ENCODE assay signal across 17 mouse cellular contexts in the genomic region with DNA sequence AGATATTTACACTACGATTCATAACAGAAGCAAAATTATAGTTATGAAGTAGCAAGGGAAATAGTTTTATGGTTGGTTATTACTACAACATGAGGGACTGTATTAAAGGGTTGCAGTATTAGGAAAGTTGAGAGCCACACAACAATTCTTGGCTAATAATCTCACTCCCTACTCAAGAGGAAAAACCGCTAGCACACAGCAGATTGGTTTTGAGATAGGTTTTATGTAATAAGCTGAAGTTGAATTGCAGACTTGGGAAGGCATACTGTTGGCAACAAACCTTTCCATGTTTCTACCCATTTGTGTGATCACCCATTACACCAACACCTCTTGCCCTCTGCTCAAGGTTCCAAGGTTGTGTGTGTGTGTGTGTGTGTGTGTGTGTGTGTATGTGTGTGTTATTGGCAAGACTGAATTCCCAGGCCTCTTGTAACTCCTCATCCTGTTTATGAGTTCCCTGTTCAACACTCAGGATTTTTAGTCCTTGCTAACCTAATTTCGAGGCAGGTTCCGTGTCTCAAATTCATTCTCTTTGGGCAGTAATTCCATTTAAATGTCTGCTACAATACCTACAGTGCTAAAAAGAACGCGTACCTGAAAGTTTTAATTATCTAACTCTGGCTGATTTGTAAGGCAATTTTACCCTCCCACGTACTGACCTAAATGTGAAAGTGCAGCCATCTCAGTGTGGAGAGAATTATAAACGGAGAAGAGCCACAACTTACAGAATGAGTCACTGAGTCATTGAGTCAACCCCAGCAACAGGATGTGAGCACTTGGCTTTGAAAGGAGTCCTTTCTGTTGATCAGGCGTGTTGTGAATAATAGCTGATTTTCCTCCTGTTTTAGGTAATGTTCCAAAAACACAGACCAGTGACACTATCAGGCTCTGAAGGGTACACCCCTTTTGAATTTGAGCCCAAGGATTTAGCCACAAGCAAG.
DNase-seq lines count a peak whose midpoint lies in the region; ATAC-seq and TF ChIP-seq lines count a peak whose summit lies in the region.
"Had no signal": no experiment of that assay in that cellular context is flagged by ENCODE, and none has a peak within 500 bp of the region (broad histone marks: within the 10 kb centered on the region; RNA-seq: fewer than 3 reads in every experiment).

No protein-coding gene starts in this region.

- DNase-seq in right cerebral cortex, adult 18-20 months: peak; percentile 9
- DNase-seq in right cerebral cortex, postnatal 25 days: no peak
- DNase-seq in CD4-positive, CD25-positive, alpha-beta regulatory T cell, adult 2 months (ENCODE audit: low read depth, low spot score): peak; percentile 69
- peak; percentile 15 for DNase-seq in naive thymus-derived CD4-positive, alpha-beta T cell, adult 2 months (ENCODE audit: low read depth)
- no peak for DNase-seq in layer of hippocampus, adult 2 months (ENCODE audit: low spot score in 2 of 2)
- no peak for DNase-seq in left cerebral cortex, postnatal 10 days (ENCODE audit: extremely low spot score in 1 of 2, low spot score in 2 of 2)
- no peak for DNase-seq in urinary bladder, postnatal 36 days (ENCODE audit: low spot score in 2 of 2)
- DNase-seq: cerebellum, postnatal 10 days; gastrocnemius, adult 2 months; kidney, adult 18-20 months; kidney, postnatal 25 days; lung, adult 2 months had no signal

- ATAC-seq in common myeloid progenitor, adult 5-6 weeks (replicated peaks; ENCODE audit: low read depth, poor library complexity, severe bottlenecking): 0 out of 2 replicates have a peak, but pooled peaks have one; percentile 34
- ATAC-seq: forebrain, embryonic 14.5 days had no signal

- H3K4me3 ChIP-seq in layer of hippocampus, adult 2 months: no peak overlapping the region
- H3K4me3 ChIP-seq: gastrocnemius, adult 2 months; left cerebral cortex, adult 2 months; megakaryocyte, embryonic 14.5 days had no signal

- no peak for TF ChIP-seq CTCF in layer of hippocampus, adult 2 months (conservative IDR thresholded peaks at IDR 0.05)

- intact Hi-C loops in left cerebral cortex, postnatal 10 days (cut with DNase I): no loop called here

- H3K27ac ChIP-seq in layer of hippocampus, adult 2 months: no peak overlapping the region
- H3K27ac ChIP-seq: gastrocnemius, adult 2 months; hindbrain, embryonic 14.5 days; left cerebral cortex, adult 2 months had no signal

Comparison
In these comparisons a context has a peak if more than half of its experiments do, and no peak if none do; other contexts are left out.
1. DNase-seq: peak in right cerebral cortex, adult 18-20 months (single experiment), CD4-positive, CD25-positive, alpha-beta regulatory T cell, adult 2 months (single experiment) and naive thymus-derived CD4-positive, alpha-beta T cell, adult 2 months (single experiment); none in right cerebral cortex, postnatal 25 days (single experiment), layer of hippocampus, adult 2 months (0 of 2), left cerebral cortex, postnatal 10 days (0 of 2) and urinary bladder, postnatal 36 days (0 of 2).